Mouse (Mus musculus) left cerebral cortex, adult 2 months (tissue): ENCODE results near the gene Grid2ip. TPM values are rescaled to one million over a fixed set of nuclear protein-coding genes. Genes with fewer than 3 reads are reported as not detected.

Source experiments
- DNase-seq, 2 experiments: peaks; one replicate each; pipeline ENCODE4 v3.0.0; 2021 to 2022; ENCODE audit warnings: low spot score in 2 of 2, mixed read lengths in 1 of 2; ENCODE audit errors: extremely low spot score in 1 of 2
- H3K27ac ChIP-seq: fragments of 200-600 bp; 2 replicates; pipeline ENCODE4 v1.8.1; 2022
- H3K4me3 ChIP-seq: fragments of 200-600 bp; 2 replicates; pipeline ENCODE4 v1.8.1; 2022
- CTCF ChIP-seq: fragments of 200-600 bp; IDR thresholded peaks from 2 replicates; pipeline ENCODE4 v1.8.1; 2022; ENCODE audit warnings: antibody characterized with exemption, mild to moderate bottlenecking, moderate library complexity
- intact Hi-C: fragments of 180-260 bp; cut with DNase I; formaldehyde crosslinking; loops from one replicate; pipeline ENCODE4 v1.15.1; 2025
- total RNA-seq, 2 experiments: library from RNA; stranded (reverse); gene quantifications; 2 replicates each; pipeline ENCODE4 v1.2.3; 2021

Gene Grid2ip
- total RNA-seq, 2 experiments from 2014 or later, result 2.2 to 2.7 TPM

GRCm38 (mm10) chr5:143441753-143442152 is 84.6 kb downstream of the Grid2ip start:
- no peak for TF ChIP-seq CTCF
- no peak overlapping the region for H3K4me3 ChIP-seq
- H3K27ac ChIP-seq, result no peak overlapping the region
- no peak for DNase-seq
- intact Hi-C loops, result no loop called here

Other genes starting within 250 kb of the Grid2ip start
- gene Rnf216, start 244.3 kb upstream of the Grid2ip start, total RNA-seq, result 10 to 100 TPM; 40.7 to 47.8 TPM
- gene Olfr718-ps1, start 209.8 kb upstream of the Grid2ip start, total RNA-seq, result under 1 TPM in 1 of 2 experiments, not detected in 1; 0.12 TPM
- gene Rbak, start 176.6 kb upstream of the Grid2ip start, total RNA-seq, result 10 to 100 TPM; 14.2 to 14.5 TPM
- not detected for gene Spdye4b, start 176.3 kb upstream of the Grid2ip start, total RNA-seq
- not detected for gene Spdye4a, start 130.4 kb upstream of the Grid2ip start, total RNA-seq
- gene Zfp12, start 122.2 kb upstream of the Grid2ip start, total RNA-seq, result 10 to 100 TPM; 31.4 to 32.9 TPM
- 10 to 100 TPM; 20.0 to 23.4 TPM for gene Zfp316, start 87.3 kb upstream of the Grid2ip start, total RNA-seq
- gene Zfp853, start 63.7 kb upstream of the Grid2ip start, total RNA-seq, result 1 to 10 TPM; 5.8 to 7.1 TPM
- 10 to 100 TPM; 24.2 to 25.5 TPM for gene E130309D02Rik, start 42.0 kb upstream of the Grid2ip start, total RNA-seq
- gene Zdhhc4, start 28.1 kb upstream of the Grid2ip start, total RNA-seq, result 10 to 100 TPM; 41.8 to 42.3 TPM
- 10 to 100 TPM; 33.3 to 33.4 TPM for gene Kdelr2, start 46.5 kb downstream of the Grid2ip start, total RNA-seq
- 10 to 100 TPM; 32.5 to 36.1 TPM for gene Daglb, start 107.2 kb downstream of the Grid2ip start, total RNA-seq
- 100 to 1,000 TPM; 344 to 351 TPM for gene Rac1, start 170.7 kb downstream of the Grid2ip start, total RNA-seq